Mouse (Mus musculus): ENCODE measurements around the gene Kmt5b.
A peak's percentile ranks its signal among the peaks of the same experiment; 100 is the strongest.

Kmt5b gene

GRCm38 (mm10) chr19:3843629-3844028, 76.4 kb downstream of the Kmt5b start:
- no peak for DNase-seq (ENCODE audit: low read depth, low spot score)

GRCm38 (mm10) chr19:3844836-3845235, 77.6 kb downstream of the Kmt5b start:
- no peak for DNase-seq (ENCODE audit: low read depth, low spot score)

- no peak for DNase-seq (ENCODE audit: low read depth, low spot score)
Observed at GRCm38 (mm10) chr19:3845339-3845738, 78.1 kb downstream of the Kmt5b start.

- DNase-seq (ENCODE audit: low read depth, low spot score), result no peak
Observed at GRCm38 (mm10) chr19:3845803-3846406, 78.7 kb downstream of the Kmt5b start.

GRCm38 (mm10) chr19:3846676-3847604, 79.7 kb downstream of the Kmt5b start:
- no peak for DNase-seq (ENCODE audit: low read depth, low spot score)

- no peak for DNase-seq (ENCODE audit: low read depth, low spot score)
Observed at GRCm38 (mm10) chr19:3847711-3848110, 80.5 kb downstream of the Kmt5b start.

GRCm38 (mm10) chr19:3848207-3848808, 81.1 kb downstream of the Kmt5b start:
- no peak for DNase-seq (ENCODE audit: low read depth, low spot score)

GRCm38 (mm10) chr19:3849251-3849650, 82.0 kb downstream of the Kmt5b start:
- DNase-seq (ENCODE audit: low read depth, low spot score), result no peak

- DNase-seq (ENCODE audit: low read depth, low spot score), result no peak
Observed at GRCm38 (mm10) chr19:3850076-3850475, 82.9 kb downstream of the Kmt5b start.

GRCm38 (mm10) chr19:3850847-3851469, 83.7 kb downstream of the Kmt5b start:
- DNase-seq (ENCODE audit: low read depth, low spot score), result no peak

- peak; percentile 94 for DNase-seq (ENCODE audit: low read depth, low spot score)
Observed at GRCm38 (mm10) chr19:3851502-3851962, 84.3 kb downstream of the Kmt5b start, which contains the start of gene Chka. TSS of gene Chka (plus strand) at chr19:3851773.

- peak; percentile 22 for DNase-seq (ENCODE audit: low read depth, low spot score)
Observed at GRCm38 (mm10) chr19:3851979-3852681, 84.9 kb downstream of the Kmt5b start.

GRCm38 (mm10) chr19:3853121-3853520, 85.9 kb downstream of the Kmt5b start:
- DNase-seq (ENCODE audit: low read depth, low spot score), result no peak

- no peak for DNase-seq (ENCODE audit: low read depth, low spot score)
Observed at GRCm38 (mm10) chr19:3853891-3854290, 86.7 kb downstream of the Kmt5b start.

- DNase-seq (ENCODE audit: low read depth, low spot score), result no peak
Observed at GRCm38 (mm10) chr19:3855091-3855490, 87.9 kb downstream of the Kmt5b start.

- DNase-seq (ENCODE audit: low read depth, low spot score), result no peak
Observed at GRCm38 (mm10) chr19:3855601-3856000, 88.4 kb downstream of the Kmt5b start.

GRCm38 (mm10) chr19:3857220-3857619, 90.0 kb downstream of the Kmt5b start:
- DNase-seq (ENCODE audit: low read depth, low spot score), result no peak

- DNase-seq (ENCODE audit: low read depth, low spot score), result no peak
Observed at GRCm38 (mm10) chr19:3862713-3863112, 95.5 kb downstream of the Kmt5b start.

- no peak for DNase-seq (ENCODE audit: low read depth, low spot score)
Observed at GRCm38 (mm10) chr19:3864960-3865359, 97.7 kb downstream of the Kmt5b start.
